Mouse (Mus musculus) heart, postnatal 0 days (tissue): ENCODE measurements around the gene Tmprss9. TPM values are rescaled to one million over a fixed set of nuclear protein-coding genes. Genes with fewer than 3 reads are reported as not detected.

ENCODE experiments used
- ATAC-seq: fragments of 200-750 bp; cut with Nextera tagmentation; 2 replicates; pipeline ENCODE4 v1.8.0; 2017; ENCODE audit warnings: low read depth, moderate number of reproducible peaks, moderate library complexity; ENCODE audit not compliant: insufficient read depth
- DNase-seq: peaks from one replicate; pipeline ENCODE4 v3.0.0-alpha.2; 2016; ENCODE audit warnings: low spot score
- H3K27ac ChIP-seq: fragments of 300-500 bp; sonication (generic); 2 replicates; pipeline ENCODE4 v1.5.1; 2014; ENCODE audit warnings: low read depth, mild to moderate bottlenecking
- H3K27me3 ChIP-seq: fragments of 300-500 bp; sonication (generic); 2 replicates; pipeline ENCODE4 v1.6.1; 2014; ENCODE audit warnings: low read length, mixed read lengths; ENCODE audit not compliant: control insufficient read depth, insufficient read depth
- H3K36me3 ChIP-seq: fragments of 300-500 bp; sonication (generic); replicated peaks from 2 replicates; pipeline ENCODE4 v1.6.1; 2014; ENCODE audit warnings: low read length, mixed read lengths; ENCODE audit not compliant: control insufficient read depth, insufficient read depth
- H3K4me1 ChIP-seq: fragments of 300-500 bp; sonication (generic); 2 replicates; pipeline ENCODE4 v1.6.1; 2014; ENCODE audit warnings: antibody characterized with exemption; ENCODE audit not compliant: control insufficient read depth, insufficient read depth
- H3K4me2 ChIP-seq: fragments of 300-500 bp; sonication (generic); 2 replicates; pipeline ENCODE4 v1.6.1; 2014; ENCODE audit warnings: low read depth, mild to moderate bottlenecking, low read length, moderate library complexity
- H3K4me3 ChIP-seq: fragments of 300-500 bp; sonication (generic); 2 replicates; pipeline ENCODE4 v1.5.1; 2014; ENCODE audit warnings: low read depth, low read length
- H3K9ac ChIP-seq: fragments of 300-500 bp; sonication (generic); replicated peaks from 2 replicates; pipeline ENCODE4 v1.6.1; 2014; ENCODE audit warnings: low read depth, low read length, mixed read lengths
- H3K9me3 ChIP-seq: fragments of 300-500 bp; sonication (generic); replicated peaks from 2 replicates; pipeline ENCODE4 v1.6.1; 2016; ENCODE audit warnings: low read length; ENCODE audit not compliant: control insufficient read depth
- CTCF ChIP-seq: IDR thresholded peaks from 2 replicates; pipeline ENCODE4 v1.5.1; 2016; ENCODE audit warnings: antibody characterized with exemption, control low read depth, low read depth
- EP300 ChIP-seq: IDR thresholded peaks from 2 replicates; pipeline ENCODE4 v1.6.1; 2016; ENCODE audit warnings: antibody characterized with exemption, low read depth
- WGBS: fragments of 180-500 bp; shearing (Covaris S2); extraction: QIAGEN DNeasy Blood & Tissue Kit; methylation state at CpG from one replicate; pipeline ENCODE4 v1.1.7; 2014; 5-methylcytosine and 5-hydroxymethylcytosine counted together
- polyA plus RNA-seq: library from polyadenylated mRNA; unstranded; fragments of >200 nt; fragmentation: Nextera tagmentation; extraction: Ambion mirVana; gene quantifications from 2 replicates; pipeline ENCODE4 v1.2.1, GENCODE M21; 2015
- total RNA-seq: library from RNA; depleted of rRNA; stranded (reverse); fragments of >200 nt; gene quantifications from 2 replicates; pipeline ENCODE4 v1.2.3, GENCODE M21; 2014; ENCODE audit warnings: low replicate concordance

The Tmprss9 gene
- total and polyA plus RNA-seq, 2 experiments from 2014 or later: not detected

DNA sequence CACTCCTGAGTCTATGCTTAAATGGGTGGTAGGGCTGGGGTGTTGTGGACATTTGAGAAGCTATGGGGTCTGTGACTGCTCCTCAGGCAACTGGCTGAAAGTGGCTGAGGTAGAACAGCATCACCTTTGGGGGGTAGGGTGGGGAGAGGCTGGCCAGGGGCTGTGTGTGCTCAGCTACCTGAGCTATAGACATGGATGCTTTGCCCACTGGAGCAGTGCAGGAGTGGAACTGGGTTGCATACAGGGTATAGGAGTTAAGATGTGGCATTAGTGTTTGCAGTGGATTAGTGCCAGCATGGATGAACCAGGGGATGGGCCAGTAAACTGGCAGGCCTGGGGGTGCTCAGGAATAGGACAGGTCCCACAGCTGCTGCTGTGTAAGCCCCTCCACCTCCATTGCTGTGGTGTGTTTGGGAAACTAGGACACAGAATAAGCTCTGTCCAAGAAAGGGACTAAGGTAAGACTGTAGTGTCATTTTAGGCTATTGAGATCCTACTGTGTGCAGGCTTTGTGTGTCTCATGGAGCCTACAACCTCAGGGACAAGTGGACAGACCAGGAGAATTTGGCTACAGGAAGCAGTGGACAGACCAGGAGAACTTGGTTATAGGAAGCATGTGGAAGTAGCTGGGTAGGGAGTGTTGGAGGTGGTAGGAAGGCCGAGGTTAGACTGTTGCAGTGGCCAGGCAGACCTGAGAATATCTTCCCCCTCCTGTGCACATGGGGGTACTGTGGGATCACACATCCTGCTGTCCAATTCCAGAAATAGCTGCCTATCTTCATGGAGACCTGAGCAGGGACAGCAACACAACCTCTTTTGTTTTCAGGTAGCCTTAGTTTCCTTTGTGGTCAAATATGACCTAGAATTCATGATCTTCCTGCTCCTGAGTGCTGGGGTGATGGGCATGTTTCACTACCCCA is 42.0 kb upstream of the Tmprss9 start:
- ATAC-seq (no peak), DNase-seq (no peak)
- Histone ChIP-seq H3K9ac (no peak overlapping the region), H3K9me3 (no peaks in the 10 kb centered on the region), H3K27ac (no peak overlapping the region), H3K4me3 (no peak overlapping the region), H3K4me1 (peaks cover 20% of the 10 kb centered on the region), H3K4me2 (no peak overlapping the region), H3K27me3 (peaks cover 15% of the 10 kb centered on the region), H3K36me3 (peaks cover 23% of the 10 kb centered on the region)
- 41% methylated on average over 1 of the region's 1 CpGs for WGBS
- no peak for TF ChIP-seq EP300
- TF ChIP-seq CTCF: no peak

DNA sequence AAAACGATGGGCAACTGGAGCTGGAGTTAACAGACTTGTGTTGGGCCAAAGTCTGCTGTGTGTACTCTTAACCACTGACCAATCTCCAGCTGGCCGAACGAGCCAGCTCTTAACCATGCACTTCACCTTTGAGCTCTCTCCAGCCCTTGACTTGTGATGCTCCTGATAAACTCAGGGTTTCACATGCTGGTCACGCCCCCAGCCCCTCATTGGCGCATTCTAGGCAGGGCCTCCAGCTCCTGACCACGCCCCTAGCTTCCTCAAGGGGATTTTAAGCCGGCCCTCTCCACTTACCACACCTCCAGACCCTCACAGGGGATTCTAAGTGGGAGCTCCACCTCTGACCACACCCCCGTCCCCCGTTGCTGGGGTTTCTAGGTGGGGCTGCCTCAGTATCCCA is 40.5 kb upstream of the Tmprss9 start:
- DNase-seq: no peak

DNA sequence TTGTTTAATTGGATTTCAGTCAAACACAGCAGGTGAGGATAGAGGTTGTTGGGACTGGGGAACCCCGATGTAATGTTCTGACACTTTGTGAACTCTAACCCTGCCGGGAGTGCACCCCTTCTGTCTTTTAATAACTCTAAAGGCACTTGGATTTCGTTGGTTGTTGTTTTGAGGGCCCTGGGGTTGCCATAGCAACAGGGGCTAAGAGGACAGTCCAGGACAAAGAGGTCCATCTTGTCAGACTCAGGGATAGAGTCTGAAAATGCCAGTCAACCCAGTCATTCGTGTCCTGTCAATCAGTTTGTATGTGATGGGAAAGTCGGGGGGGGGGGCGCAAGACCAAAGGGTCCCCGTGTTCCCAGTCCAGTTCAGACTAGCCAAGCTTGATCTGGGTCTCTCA is 38.8 kb upstream of the Tmprss9 start:
- Histone ChIP-seq H3K4me3 (no peak overlapping the region), H3K4me1 (peaks cover 28% of the 10 kb centered on the region), H3K27me3 (peaks cover 30% of the 10 kb centered on the region), H3K27ac (no peak overlapping the region), H3K4me2 (no peak overlapping the region), H3K9me3 (no peaks in the 10 kb centered on the region), H3K36me3 (peaks cover 23% of the 10 kb centered on the region), H3K9ac (no peak overlapping the region)
- ATAC-seq (no peak), DNase-seq (no peak)
- 62% methylated on average over 7 of the region's 7 CpGs for WGBS
- TF ChIP-seq CTCF (no peak), EP300 (no peak)

More for the DNA sequence above, 40.5 kb upstream of the Tmprss9 start:
- H3K4me1 ChIP-seq: peaks cover 20% of the 10 kb centered on the region
- no peak overlapping the region for H3K4me2 ChIP-seq
- no peak overlapping the region for H3K4me3 ChIP-seq
- H3K9me3 ChIP-seq: no peaks in the 10 kb centered on the region
- ATAC-seq: no peak
- 16% methylated on average over 9 of the region's 9 CpGs for WGBS
- TF ChIP-seq CTCF (no peak), EP300 (no peak)
- peaks cover 30% of the 10 kb centered on the region for H3K27me3 ChIP-seq
- peaks cover 23% of the 10 kb centered on the region for H3K36me3 ChIP-seq
- H3K9ac ChIP-seq: no peak overlapping the region
- no peak overlapping the region for H3K27ac ChIP-seq

DNA sequence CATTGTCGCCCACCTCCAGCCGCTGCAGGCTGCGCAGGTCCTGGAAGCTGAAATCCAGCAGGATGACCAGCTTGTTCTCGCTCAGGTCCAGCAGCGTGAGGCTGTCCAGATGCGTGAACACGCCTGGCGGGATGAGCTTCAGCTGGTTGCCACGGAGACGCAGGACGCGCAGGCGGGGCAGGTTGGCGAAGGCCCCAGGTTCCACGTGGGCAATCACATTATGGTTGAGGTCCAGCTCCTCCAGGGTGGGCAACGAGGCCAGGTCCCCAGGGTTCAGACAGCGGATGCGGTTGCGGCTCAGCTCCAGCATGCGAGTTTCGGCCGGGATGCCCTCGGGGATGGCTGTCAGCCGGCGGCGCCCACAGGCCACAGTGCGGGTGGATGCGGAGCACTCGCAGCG is 36.0 kb upstream of the Tmprss9 start:
- TF ChIP-seq EP300 (no peak), CTCF (no peak)
- Histone ChIP-seq H3K4me1 (peaks cover 23% of the 10 kb centered on the region; the same call in 1 of the 2 replicates), H3K9me3 (no peaks in the 10 kb centered on the region), H3K4me2 (no peak overlapping the region), H3K9ac (no peak overlapping the region), H3K27me3 (peaks cover 30% of the 10 kb centered on the region), H3K36me3 (0 out of 2 replicates have a peak, but pooled peaks cover 4% of the 10 kb centered on the region), H3K4me3 (no peak overlapping the region), H3K27ac (no peak overlapping the region)
- no peak for ATAC-seq
- no peak for DNase-seq
- WGBS: 63% methylated on average over 30 of the region's 30 CpGs

DNA sequence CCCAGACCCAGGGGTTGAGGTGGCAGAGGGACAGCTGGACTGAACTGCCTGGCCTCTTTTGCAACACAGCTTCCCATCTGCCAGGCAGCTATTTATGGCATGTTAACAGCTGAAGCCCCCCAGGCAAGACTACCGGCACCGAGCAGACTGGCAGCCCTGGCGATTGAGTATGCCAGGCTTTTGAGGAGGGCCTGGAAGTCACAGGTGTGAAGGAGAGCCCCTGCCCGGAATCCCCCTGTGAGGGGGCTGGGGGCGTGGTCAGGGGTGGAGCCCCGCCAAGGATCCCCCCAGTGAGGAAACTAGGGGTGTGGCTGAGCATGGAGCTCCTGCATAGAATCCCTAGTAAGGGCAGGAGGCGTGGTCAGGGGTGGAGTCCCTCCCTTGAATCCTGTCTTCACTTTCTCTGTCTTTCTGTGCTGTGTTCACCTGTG is 34.7 kb upstream of the Tmprss9 start:
- Histone ChIP-seq H3K27me3 (peaks cover 30% of the 10 kb centered on the region), H3K27ac (0 out of 2 replicates have a peak overlapping the region, but pooled peaks have one; percentile 56), H3K4me2 (no peak overlapping the region), H3K9ac (no peak overlapping the region), H3K36me3 (no peaks in the 10 kb centered on the region), H3K4me3 (no peak overlapping the region), H3K9me3 (no peaks in the 10 kb centered on the region), H3K4me1 (peaks cover 17% of the 10 kb centered on the region; the same call in 1 of the 2 replicates)
- ATAC-seq (no peak; the same call in 1 of the 2 replicates), DNase-seq (no peak)
- whole genome bisulfite sequencing: 41% methylated on average over 7 of the region's 7 CpGs
- no peak for TF ChIP-seq CTCF
- no peak for TF ChIP-seq EP300
